Mouse (Mus musculus) forebrain, postnatal 0 days (tissue): ENCODE measurements around the gene Acta2. TPM values are rescaled to one million over a fixed set of nuclear protein-coding genes. Genes with fewer than 3 reads are reported as not detected.

Experiments
- ATAC-seq: fragments of 200-750 bp; cut with Nextera tagmentation; 2 replicates; pipeline ENCODE4 v1.8.0; 2017; ENCODE audit warnings: mild to moderate bottlenecking, moderate library complexity
- DNase-seq: peaks from one replicate; pipeline ENCODE4 v3.0.0-alpha.2; 2015
- H3K27ac ChIP-seq: fragments of 300-500 bp; sonication (generic); 2 replicates; pipeline ENCODE4 v1.5.1; 2014; ENCODE audit warnings: low read depth, mild to moderate bottlenecking, antibody characterized with exemption, low read length, moderate library complexity, mixed read lengths
- H3K27me3 ChIP-seq: fragments of 300-500 bp; sonication (generic); 2 replicates; pipeline ENCODE4 v1.6.1; 2014; ENCODE audit warnings: mild to moderate bottlenecking, low read length, mixed read lengths; ENCODE audit not compliant: insufficient read depth
- H3K36me3 ChIP-seq: fragments of 300-500 bp; sonication (generic); 2 replicates; pipeline ENCODE4 v1.6.1; 2014; ENCODE audit warnings: mild to moderate bottlenecking, moderate library complexity; ENCODE audit not compliant: insufficient read depth
- H3K4me1 ChIP-seq: fragments of 300-500 bp; sonication (generic); 2 replicates; pipeline ENCODE4 v1.6.1; 2014; ENCODE audit warnings: antibody characterized with exemption; ENCODE audit not compliant: insufficient read depth
- H3K4me2 ChIP-seq: fragments of 300-500 bp; sonication (generic); 2 replicates; pipeline ENCODE4 v1.6.1; 2014; ENCODE audit warnings: low read depth, mild to moderate bottlenecking, moderate library complexity
- H3K4me3 ChIP-seq: fragments of 300-500 bp; sonication (generic); 2 replicates; pipeline ENCODE4 v1.5.1; 2014; ENCODE audit warnings: low read depth, low read length, mixed read lengths
- H3K9ac ChIP-seq: fragments of 300-500 bp; sonication (generic); 2 replicates; pipeline ENCODE4 v1.6.1; 2014; ENCODE audit warnings: mild to moderate bottlenecking
- H3K9me3 ChIP-seq: fragments of 300-500 bp; sonication (generic); 2 replicates; pipeline ENCODE4 v1.6.1; 2016; ENCODE audit warnings: low read length
- CTCF ChIP-seq: sonication (generic); IDR thresholded peaks from 2 replicates; pipeline ENCODE4 v1.5.1; 2016; ENCODE audit warnings: antibody characterized with exemption, control low read depth, low read depth
- WGBS: fragments of 180-500 bp; shearing (Covaris S2); extraction: QIAGEN DNeasy Blood & Tissue Kit; methylation state at CpG from one replicate; pipeline ENCODE4 v1.1.7; 2014; 5-methylcytosine and 5-hydroxymethylcytosine counted together
- polyA plus RNA-seq: library from polyadenylated mRNA; unstranded; fragments of >200 nt; fragmentation: Nextera tagmentation; extraction: Ambion mirVana; gene quantifications from 2 replicates; pipeline ENCODE4 v1.2.1, GENCODE M21; 2015
- total RNA-seq: library from RNA; depleted of rRNA; stranded (reverse); fragments of >200 nt; gene quantifications from 2 replicates; pipeline ENCODE4 v1.2.3, GENCODE M21; 2014

The Acta2 gene
- total and polyA plus RNA-seq, 2 experiments from 2014 or later, result 6.0 to 11.1 TPM

GRCm38 (mm10) chr19:34292701-34293100 is 37.3 kb upstream of the Acta2 start:
- no peak overlapping the region for H3K4me2 ChIP-seq
- H3K36me3 ChIP-seq, result no peaks in the 10 kb centered on the region
- H3K27ac ChIP-seq, result no peak overlapping the region
- no peak for DNase-seq
- WGBS, result 89% methylated on average over 2 of the region's 2 CpGs
- ATAC-seq, result no peak
- no peaks in the 10 kb centered on the region for H3K27me3 ChIP-seq
- H3K9me3 ChIP-seq, result no peaks in the 10 kb centered on the region
- no peaks in the 10 kb centered on the region for H3K4me1 ChIP-seq
- H3K9ac ChIP-seq, result no peak overlapping the region
- no peak overlapping the region for H3K4me3 ChIP-seq
- TF ChIP-seq CTCF, result no peak

GRCm38 (mm10) chr19:34291956-34292355 is 36.6 kb upstream of the Acta2 start:
- H3K4me3 ChIP-seq, result no peak overlapping the region
- ATAC-seq (no peak), DNase-seq (no peak)
- no peaks in the 10 kb centered on the region for H3K9me3 ChIP-seq
- H3K4me1 ChIP-seq, result no peaks in the 10 kb centered on the region
- no peaks in the 10 kb centered on the region for H3K27me3 ChIP-seq
- no peak overlapping the region for H3K4me2 ChIP-seq
- H3K27ac ChIP-seq, result no peak overlapping the region
- H3K36me3 ChIP-seq, result no peaks in the 10 kb centered on the region
- 75% methylated on average over 5 of the region's 5 CpGs for WGBS
- no peak for TF ChIP-seq CTCF
- H3K9ac ChIP-seq, result no peak overlapping the region

GRCm38 (mm10) chr19:34291379-34291778 is 36.0 kb upstream of the Acta2 start:
- WGBS, result 68% methylated on average over 8 of the region's 8 CpGs
- Histone ChIP-seq H3K4me1 (no peaks in the 10 kb centered on the region), H3K9me3 (no peaks in the 10 kb centered on the region), H3K9ac (no peak overlapping the region), H3K4me3 (no peak overlapping the region), H3K27me3 (no peaks in the 10 kb centered on the region), H3K4me2 (no peak overlapping the region), H3K27ac (no peak overlapping the region), H3K36me3 (no peaks in the 10 kb centered on the region)
- no peak for DNase-seq
- ATAC-seq, result no peak
- TF ChIP-seq CTCF, result no peak

DNA sequence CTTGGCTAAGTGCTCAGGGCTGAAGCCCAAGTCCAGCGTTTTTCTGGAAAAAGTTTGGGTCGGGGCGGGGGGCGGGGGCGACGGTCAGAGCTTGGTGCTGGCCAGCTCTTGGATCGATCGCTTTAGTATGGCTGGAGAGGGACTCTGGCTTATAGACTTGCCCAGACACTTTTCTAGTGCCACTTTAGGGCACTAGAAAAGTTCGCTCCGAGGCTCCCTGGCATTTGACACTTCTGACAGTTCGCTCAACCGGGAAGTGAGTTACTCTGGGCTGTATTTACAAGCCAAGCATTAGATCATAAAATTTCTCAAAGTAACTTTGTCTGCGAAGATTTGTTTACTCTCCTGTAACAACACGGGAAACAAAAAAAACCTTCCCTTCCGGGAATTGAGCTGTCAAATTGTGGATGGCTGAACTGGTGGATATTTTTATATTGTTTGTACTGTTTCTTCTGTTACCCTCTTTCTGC is 35.5 kb upstream of the Acta2 start:
- ATAC-seq (0 out of 2 replicates have a peak, but pooled peaks have one; percentile 6), DNase-seq (no peak)
- Histone ChIP-seq H3K9ac (peak overlapping the region; percentile 35; the same call in 1 of the 2 replicates), H3K4me3 (peak overlapping the region; percentile 33), H3K36me3 (no peaks in the 10 kb centered on the region), H3K9me3 (no peaks in the 10 kb centered on the region), H3K27ac (no peak overlapping the region), H3K4me2 (peak overlapping the region; percentile 83), H3K27me3 (no peaks in the 10 kb centered on the region), H3K4me1 (no peaks in the 10 kb centered on the region)
- WGBS, result 16% methylated on average over 15 of the region's 15 CpGs
- no peak for TF ChIP-seq CTCF

DNA sequence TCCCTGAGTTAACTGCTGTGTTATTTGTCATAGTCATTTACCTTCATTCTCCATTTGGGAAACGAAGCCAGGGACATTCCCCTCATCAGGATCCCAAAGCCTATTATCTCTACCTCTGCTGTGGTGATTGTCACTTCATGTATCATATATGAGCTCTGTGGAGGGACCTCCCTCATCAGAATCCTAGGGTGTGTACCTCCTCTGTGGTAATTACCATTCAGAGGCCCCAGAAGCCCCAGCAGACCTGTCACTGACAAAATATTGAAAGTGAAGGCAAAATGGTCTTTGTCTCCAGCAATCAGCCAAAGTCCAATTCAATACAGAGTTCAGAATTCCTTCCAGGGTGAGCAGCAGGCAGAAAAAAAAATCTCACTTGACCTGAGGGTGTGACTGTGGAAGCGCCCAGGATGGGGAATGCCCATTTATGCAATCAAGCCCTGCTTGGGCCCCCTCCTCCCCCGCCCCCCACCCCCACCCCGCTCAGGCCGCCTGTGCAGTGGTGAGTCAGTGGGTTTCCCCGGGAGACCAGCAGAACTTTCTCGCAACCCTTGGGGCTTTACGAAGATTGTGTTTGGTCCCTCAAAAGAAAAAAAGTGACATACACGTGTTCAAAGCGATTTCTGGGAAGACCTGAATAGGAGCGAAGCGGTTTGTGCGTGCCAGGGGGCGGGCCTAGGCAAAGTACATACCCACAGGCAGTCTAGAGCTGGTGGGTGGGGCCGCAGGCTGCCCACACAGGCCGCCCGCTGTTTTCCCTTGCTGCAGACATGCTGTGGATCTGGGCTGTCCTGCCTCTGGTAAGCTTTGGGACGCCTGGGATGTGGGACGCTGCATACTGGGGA is 34.8 kb upstream of the Acta2 start, which contains the start of gene Fas:
Fas (plus strand) TSS at position 719 of the 842 bp plus-strand sequence.
- TF ChIP-seq CTCF, result no peak
- peak within 1 kb of the TSS; percentile 35; the same call in 1 of the 2 replicates for H3K9ac ChIP-seq
- no peaks in the 10 kb centered on the region for H3K4me1 ChIP-seq
- peak within 1 kb of the TSS; percentile 83 for H3K4me2 ChIP-seq
- ATAC-seq (peak; percentile 92), DNase-seq (peak; percentile 54)
- H3K27ac ChIP-seq, result no peak within 1 kb of the TSS
- peak within 1 kb of the TSS; percentile 33 for H3K4me3 ChIP-seq
- 6% methylated on average over 19 of the region's 19 CpGs for WGBS
- H3K36me3 ChIP-seq, result no peaks in the 10 kb centered on the region
- no peaks in the 10 kb centered on the region for H3K9me3 ChIP-seq
- no peaks in the 10 kb centered on the region for H3K27me3 ChIP-seq

DNA sequence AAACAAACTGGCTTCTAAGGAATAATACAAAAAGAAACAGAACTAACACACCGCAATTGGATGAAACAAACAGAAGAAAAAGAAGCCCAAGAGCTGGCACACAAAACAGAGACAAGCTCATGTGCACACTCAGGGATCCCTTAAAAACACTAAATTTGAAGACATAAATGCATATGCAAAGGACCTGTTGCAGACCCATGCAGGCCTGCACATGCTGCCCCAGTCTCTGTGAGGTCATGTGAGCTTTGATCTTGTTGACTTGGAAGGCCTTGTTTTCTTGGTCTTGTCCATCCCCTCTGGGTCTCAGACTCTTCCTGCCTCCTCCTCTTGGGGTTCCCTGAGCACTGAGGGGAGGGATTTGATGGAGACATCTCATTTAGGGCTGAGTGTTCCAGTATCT is 33.3 kb upstream of the Acta2 start:
- Histone ChIP-seq H3K4me2 (no peak overlapping the region), H3K9ac (no peak overlapping the region), H3K27me3 (no peaks in the 10 kb centered on the region), H3K4me1 (no peaks in the 10 kb centered on the region), H3K9me3 (no peaks in the 10 kb centered on the region), H3K4me3 (no peak overlapping the region), H3K36me3 (no peaks in the 10 kb centered on the region), H3K27ac (no peak overlapping the region)
- no peak for TF ChIP-seq CTCF
- 97% methylated on average over 1 of the region's 1 CpGs for WGBS
- DNase-seq (no peak), ATAC-seq (no peak)

DNA sequence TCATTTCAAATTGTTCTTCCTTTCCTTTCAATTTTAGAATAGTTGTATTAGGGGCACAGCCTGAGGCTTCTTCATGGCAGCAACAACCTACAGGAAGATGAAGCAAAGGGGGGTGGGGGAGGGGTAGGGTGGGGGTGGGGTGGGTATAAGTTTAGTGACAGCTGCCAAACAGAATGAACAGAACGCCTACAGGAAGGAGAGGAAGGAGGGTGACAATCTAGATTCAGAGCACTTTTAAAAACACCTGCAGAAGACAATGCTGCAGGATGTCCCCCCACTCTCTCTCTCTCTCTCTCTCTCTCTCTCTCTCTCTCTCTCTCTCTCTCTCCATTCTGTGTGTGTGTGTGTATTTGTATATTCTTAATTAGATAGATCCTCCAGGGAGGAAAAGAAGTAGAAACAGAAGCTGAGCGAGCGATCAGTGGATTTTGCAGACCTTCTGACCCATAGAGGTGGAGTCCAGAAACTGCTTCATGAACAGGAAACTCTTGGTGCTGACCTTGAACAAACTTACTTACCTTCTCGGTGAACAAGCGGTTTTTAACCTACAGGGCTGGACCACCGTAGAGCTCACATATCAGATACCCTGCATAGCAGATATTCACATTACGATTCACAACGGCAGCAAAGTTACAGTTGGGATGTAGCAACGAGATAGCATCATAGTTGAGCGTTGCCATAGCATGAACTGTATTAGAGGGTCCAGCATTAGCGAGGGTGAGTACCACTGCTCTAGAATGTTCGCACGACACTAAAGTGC is 32.4 kb upstream of the Acta2 start:
- no peak overlapping the region for H3K9ac ChIP-seq
- H3K4me3 ChIP-seq, result no peak overlapping the region
- H3K4me2 ChIP-seq, result no peak overlapping the region
- no peak overlapping the region for H3K27ac ChIP-seq
- no peaks in the 10 kb centered on the region for H3K9me3 ChIP-seq
- no peaks in the 10 kb centered on the region for H3K36me3 ChIP-seq
- H3K27me3 ChIP-seq, result no peaks in the 10 kb centered on the region
- DNase-seq (no peak), ATAC-seq (no peak)
- 88% methylated on average over 13 of the region's 13 CpGs for whole genome bisulfite sequencing
- no peak for TF ChIP-seq CTCF
- H3K4me1 ChIP-seq, result no peaks in the 10 kb centered on the region
